In the genomic region with DNA sequence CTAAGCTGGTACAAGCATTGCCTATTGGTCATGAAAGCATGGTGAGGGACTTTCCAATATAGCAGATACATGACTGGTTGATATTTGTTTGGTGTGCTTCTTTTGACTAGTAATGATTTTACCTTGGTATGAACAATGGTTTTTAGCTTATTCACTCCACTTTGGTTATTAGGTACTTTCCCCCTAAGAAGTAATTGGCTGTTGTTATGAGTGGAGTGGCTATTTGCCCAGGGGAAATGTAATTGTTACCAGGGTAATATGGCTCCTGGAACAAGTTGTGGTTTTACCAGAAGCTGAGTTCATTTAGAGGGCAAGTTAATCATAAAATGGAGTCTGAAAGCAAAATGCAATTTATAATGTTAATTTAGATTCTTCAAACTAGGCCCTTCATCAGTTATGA, we compare ENCODE assay signal across 31 mouse cellular contexts.
"Had no signal": no experiment of that assay in that cellular context is flagged by ENCODE, and none has a peak within 500 bp of the region (broad histone marks: within the 10 kb centered on the region; RNA-seq: fewer than 3 reads in every experiment).

No protein-coding gene starts in this region.

- H3K27me3 ChIP-seq: limb, embryonic 12.5 days; limb, embryonic 13.5 days; limb, embryonic 15.5 days; liver, embryonic 12.5 days; liver, embryonic 13.5 days; liver, embryonic 15.5 days; lung, embryonic 15.5 days; megakaryocyte, embryonic 14.5 days; midbrain, embryonic 12.5 days; midbrain, embryonic 13.5 days; midbrain, embryonic 15.5 days; neural tube, embryonic 12.5 days had no signal

- H3K27ac ChIP-seq: limb, embryonic 10.5 days; limb, embryonic 12.5 days; limb, embryonic 13.5 days; limb, embryonic 15.5 days; liver, embryonic 12.5 days; liver, embryonic 13.5 days; liver, embryonic 14.5 days; liver, embryonic 15.5 days; lung, embryonic 15.5 days; macrophage; midbrain, embryonic 10.5 days; midbrain, embryonic 12.5 days; midbrain, embryonic 13.5 days; midbrain, embryonic 15.5 days; neural tube, embryonic 12.5 days had no signal

- H3K9ac ChIP-seq: limb, embryonic 12.5 days; limb, embryonic 13.5 days; limb, embryonic 15.5 days; liver, embryonic 12.5 days; liver, embryonic 13.5 days; liver, embryonic 14.5 days; liver, embryonic 15.5 days; liver, postnatal 0 days; lung, embryonic 14.5 days; lung, embryonic 15.5 days; midbrain, embryonic 12.5 days; midbrain, embryonic 13.5 days; midbrain, embryonic 15.5 days; neural tube, embryonic 12.5 days had no signal

- DNase-seq: left cerebral cortex, postnatal 4 days; liver; liver, embryonic 13.5 days; liver, postnatal 0 days; lung, adult 18-20 months; lung, adult 2 months; lung, embryonic 14.5 days; lung, postnatal 10 days; lung, postnatal 14 days; lung, postnatal 36 days; midbrain, embryonic 14.5 days had no signal

- H3K9me3 ChIP-seq: limb, embryonic 10.5 days; limb, embryonic 12.5 days; limb, embryonic 13.5 days; limb, embryonic 15.5 days; liver, embryonic 12.5 days; liver, embryonic 13.5 days; liver, embryonic 15.5 days; lung, embryonic 15.5 days; megakaryocyte, embryonic 14.5 days; midbrain, embryonic 10.5 days; midbrain, embryonic 12.5 days; midbrain, embryonic 13.5 days; midbrain, embryonic 15.5 days; neural tube, embryonic 12.5 days had no signal

- ATAC-seq: liver, embryonic 12.5 days; liver, postnatal 0 days; lung, postnatal 0 days; midbrain, embryonic 13.5 days; midbrain, embryonic 15.5 days; midbrain, embryonic 16.5 days had no signal

- H3K4me1 ChIP-seq: limb, embryonic 10.5 days; limb, embryonic 12.5 days; limb, embryonic 13.5 days; limb, embryonic 15.5 days; liver, embryonic 12.5 days; liver, embryonic 13.5 days; liver, embryonic 15.5 days; lung, embryonic 15.5 days; megakaryocyte, embryonic 14.5 days; midbrain, embryonic 10.5 days; midbrain, embryonic 12.5 days; midbrain, embryonic 13.5 days; midbrain, embryonic 15.5 days; neural tube, embryonic 12.5 days had no signal

- H3K4me3 ChIP-seq: limb, embryonic 10.5 days; limb, embryonic 12.5 days; limb, embryonic 13.5 days; limb, embryonic 15.5 days; liver, embryonic 12.5 days; liver, embryonic 13.5 days; liver, embryonic 15.5 days; lung, embryonic 15.5 days; megakaryocyte, embryonic 14.5 days; midbrain, embryonic 10.5 days; midbrain, embryonic 12.5 days; midbrain, embryonic 13.5 days; midbrain, embryonic 15.5 days; myocyte; neural tube, embryonic 12.5 days had no signal

- H3K4me2 ChIP-seq: limb, embryonic 12.5 days; limb, embryonic 13.5 days; limb, embryonic 15.5 days; liver, embryonic 11.5 days; liver, embryonic 12.5 days; liver, embryonic 13.5 days; liver, embryonic 15.5 days; lung, embryonic 14.5 days; lung, embryonic 15.5 days; midbrain, embryonic 11.5 days; midbrain, embryonic 12.5 days; midbrain, embryonic 13.5 days; midbrain, embryonic 15.5 days; neural tube, embryonic 12.5 days had no signal

- H3K36me3 ChIP-seq: limb, embryonic 10.5 days; limb, embryonic 12.5 days; limb, embryonic 13.5 days; limb, embryonic 15.5 days; liver, embryonic 12.5 days; liver, embryonic 13.5 days; liver, embryonic 15.5 days; lung, embryonic 15.5 days; midbrain, embryonic 10.5 days; midbrain, embryonic 12.5 days; midbrain, embryonic 13.5 days; midbrain, embryonic 15.5 days; neural tube, embryonic 12.5 days had no signal
